Mouse (Mus musculus) v-Abl transformed pro-B cells (cell line): Measurements from ENCODE around the gene Zc3h10.

Source experiments
- in situ Hi-C, 2 experiments: fragments of 400-800 bp; cut with MboI; formaldehyde crosslinking; loops; one replicate each; pipeline ENCODE4 v1.15.1; 2025; ENCODE audit not compliant: unreplicated experiment in 2 of 2

The Zc3h10 gene

DNA sequence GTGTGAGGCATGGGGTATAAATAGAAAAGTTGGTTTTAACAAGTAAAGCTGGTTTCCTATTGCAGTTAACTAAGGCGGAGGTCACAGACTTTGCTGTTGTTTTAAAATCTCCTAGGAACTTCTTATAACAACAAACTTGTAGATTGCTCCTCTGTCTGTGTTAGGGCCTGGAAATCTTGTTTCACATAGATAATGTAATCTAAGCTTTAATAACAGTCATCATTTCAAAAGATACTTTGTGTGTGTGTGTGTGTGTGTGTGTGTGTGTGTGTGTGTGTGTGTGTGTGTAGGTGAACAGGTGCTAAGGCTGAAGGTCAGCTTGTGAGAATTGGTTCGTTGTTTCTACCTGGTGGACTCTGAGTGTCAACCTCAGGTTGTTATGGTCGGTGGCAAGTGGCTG, 43.6 kb downstream of the Zc3h10 start:
- in situ Hi-C loops, result no loop called here

DNA sequence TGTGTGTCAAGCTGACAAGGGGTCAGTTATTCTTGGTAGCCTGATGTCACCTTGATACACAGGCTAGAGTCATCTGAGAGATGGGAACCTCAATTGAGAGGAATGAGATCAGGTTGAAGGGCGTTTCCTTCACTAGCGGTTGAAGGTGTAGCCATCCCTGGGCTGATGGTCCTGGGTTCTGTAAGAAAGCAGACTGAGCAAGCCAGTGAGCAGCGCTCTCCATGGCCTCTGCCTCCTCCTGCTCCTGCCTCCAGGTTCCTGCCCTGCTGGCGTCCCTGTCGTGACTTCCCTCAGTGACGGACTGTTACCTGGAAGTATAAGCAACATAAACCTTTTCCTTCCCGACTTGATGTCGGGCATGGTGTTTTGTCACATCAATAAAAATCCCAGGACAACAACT, 44.0 kb downstream of the Zc3h10 start:
- in situ Hi-C loops, result no loop called here

DNA sequence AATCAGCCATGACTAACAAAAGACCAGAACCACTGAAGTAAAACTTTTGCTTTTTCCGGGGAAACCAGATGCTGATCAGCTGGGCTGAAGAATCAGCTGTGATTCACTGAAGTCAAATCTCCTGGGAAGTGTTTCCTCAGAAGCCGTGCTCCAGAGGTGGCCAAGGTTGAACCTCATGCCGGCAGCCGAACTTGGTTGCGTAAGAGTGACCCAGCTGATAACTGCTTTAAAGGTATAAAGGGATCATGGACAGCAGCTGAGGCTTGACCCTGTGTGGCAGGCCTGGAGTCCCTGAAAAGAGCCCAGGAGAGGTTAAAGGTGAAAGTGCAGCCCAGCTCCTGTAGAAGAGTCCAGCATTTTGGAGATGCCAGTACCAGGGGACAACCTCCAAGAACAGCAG, 45.2 kb downstream of the Zc3h10 start:
- in situ Hi-C loops, result no loop called here

DNA sequence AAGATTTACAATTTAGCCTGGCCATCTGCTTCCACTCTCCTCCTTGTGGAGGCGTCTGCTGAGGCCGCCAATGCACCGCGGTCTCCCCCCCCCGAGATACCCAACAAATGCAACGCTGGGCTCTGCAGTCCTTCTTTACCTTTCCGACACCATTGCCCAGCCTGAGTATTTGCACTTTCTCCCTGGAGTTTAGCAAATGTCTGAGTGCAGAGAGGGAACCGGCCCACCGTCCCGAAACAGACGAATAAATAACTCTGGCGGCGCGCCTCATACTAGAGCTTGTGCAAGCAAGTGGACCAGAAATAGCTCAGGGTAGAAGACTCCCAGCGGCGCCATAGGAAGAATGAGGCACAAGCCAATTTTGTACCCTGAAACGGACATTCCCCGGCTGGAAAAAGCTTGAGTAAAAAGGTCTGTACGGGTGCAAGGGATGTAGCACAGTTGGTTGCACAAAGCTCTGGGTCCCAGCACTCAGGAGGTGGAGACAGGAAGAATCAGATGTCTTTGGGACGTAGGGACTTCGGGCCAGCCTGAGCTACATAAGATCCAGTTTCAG, 48.4 kb downstream of the Zc3h10 start:
- in situ Hi-C loops, result no loop called here

DNA sequence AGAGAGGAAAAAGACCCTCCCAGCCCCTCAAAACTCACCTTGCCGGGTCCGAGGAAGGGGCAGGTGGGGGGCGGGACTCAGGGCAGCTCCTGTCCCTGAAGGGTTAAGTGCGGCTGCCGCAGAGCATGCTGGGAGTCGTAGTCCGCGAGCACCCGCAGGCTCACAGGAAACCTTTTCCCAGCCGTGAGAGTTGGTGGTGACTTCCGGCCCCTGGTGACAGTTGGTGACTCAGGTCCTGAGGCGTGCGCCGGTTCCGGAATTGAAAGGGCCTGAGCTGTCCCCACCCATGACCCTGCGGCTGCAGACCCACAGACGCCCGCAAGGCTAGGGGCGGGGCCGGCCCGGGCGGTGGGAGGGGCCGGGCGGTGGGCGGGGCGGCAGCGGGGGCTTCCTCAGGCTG, 49.0 kb downstream of the Zc3h10 start, which contains the start of gene Myl6b:
Gene Myl6b (minus strand): TSS at position 96 of the 400 bp plus-strand sequence.
- in situ Hi-C loops, result no loop called here

DNA sequence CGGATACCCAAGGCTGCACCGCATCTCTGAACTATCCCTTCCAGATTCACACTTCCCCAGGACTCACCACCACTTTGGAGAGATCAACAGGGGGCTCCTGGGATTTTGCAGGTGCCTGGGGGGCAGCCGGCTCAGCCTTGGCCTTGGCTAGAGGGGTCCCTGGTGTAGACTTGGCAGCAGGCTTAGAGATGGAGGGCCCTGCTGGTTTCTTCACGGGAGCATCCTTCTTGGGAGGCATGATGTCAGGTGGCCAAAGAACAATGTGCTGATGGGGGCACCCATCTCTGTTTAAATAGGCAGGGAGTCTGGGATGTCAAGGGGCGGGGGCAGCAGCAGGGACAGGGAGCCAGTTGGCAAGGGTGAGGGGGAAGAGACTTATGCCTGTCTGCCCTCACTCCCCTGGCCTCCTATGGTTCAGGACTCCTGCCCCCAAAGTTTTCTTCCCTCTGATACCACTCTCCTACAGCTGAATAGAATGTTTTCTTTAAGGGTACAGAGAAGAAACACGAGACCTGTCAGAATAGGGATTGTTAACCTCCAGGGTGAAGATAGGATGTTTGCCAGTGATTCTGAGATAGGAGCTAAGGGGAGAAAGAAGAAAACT, 50.3 kb downstream of the Zc3h10 start:
- in situ Hi-C loops, result no loop called here

DNA sequence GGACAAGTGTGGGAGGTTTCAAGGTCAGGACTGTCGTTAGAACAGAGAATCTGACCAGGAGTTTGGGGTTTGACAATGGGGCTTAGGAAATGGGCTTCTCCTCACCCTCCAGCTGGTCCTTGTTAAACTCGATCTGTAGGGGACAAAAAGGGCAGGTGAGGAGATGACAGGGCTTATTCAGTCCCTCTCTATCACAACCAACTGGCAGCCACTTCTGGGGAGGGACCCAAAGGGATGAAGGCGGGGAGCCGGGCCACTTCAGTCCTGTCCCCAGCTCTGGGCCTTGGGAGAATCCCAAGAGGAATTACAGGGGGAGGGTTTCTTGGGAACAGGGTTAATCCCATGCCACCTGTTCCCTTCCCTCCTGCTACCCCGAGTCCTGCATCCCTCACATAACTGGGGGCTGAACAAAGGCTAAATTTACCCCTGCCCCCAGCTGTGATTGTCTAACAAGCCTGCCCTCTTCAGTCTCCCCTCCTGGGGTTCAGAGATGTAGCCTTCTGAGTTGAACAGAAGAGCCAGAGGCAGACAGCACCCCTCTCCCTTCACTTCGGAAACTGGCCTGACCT, 51.0 kb downstream of the Zc3h10 start:
- in situ Hi-C loops, result no loop called here

DNA sequence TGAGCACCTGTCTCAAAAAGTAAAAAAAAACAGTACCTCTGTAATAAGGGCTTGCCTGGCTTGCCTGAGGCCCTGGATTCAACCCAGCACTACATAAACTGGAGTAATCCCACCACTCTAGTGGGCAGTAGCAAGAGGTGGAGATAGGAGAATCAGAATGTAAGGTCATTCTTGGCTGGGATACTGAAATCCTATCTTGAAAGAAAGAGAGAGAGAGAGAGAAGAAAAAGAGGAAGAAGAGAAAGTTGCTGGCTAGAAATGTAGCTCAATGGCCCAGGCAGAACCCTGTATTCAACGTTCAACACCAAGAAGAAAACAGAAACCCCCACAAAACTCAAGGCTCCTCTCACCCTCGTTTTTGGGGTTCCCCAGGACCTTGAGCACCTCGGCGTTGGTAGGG, 51.7 kb downstream of the Zc3h10 start:
- in situ Hi-C loops, result no loop called here

DNA sequence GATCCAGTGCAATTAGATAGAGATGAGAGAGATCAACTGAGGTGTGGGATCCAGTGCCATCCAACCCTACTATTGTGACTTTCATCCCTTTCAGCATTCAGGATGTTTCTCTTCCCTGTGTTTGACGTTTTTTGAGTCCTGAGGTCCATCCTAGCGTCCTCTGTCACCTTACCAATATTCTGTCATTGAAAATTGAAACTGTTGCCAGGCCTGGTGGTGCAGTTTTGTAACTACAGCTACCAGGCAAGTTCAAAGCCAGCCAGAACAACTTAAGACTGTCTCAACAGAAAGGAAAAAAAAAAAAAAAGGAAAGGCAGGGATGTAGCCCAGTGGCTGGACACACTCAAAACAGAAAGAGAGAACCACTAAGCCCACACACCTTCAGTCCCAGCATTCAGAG, 52.3 kb downstream of the Zc3h10 start:
- in situ Hi-C loops, result no loop called here

DNA sequence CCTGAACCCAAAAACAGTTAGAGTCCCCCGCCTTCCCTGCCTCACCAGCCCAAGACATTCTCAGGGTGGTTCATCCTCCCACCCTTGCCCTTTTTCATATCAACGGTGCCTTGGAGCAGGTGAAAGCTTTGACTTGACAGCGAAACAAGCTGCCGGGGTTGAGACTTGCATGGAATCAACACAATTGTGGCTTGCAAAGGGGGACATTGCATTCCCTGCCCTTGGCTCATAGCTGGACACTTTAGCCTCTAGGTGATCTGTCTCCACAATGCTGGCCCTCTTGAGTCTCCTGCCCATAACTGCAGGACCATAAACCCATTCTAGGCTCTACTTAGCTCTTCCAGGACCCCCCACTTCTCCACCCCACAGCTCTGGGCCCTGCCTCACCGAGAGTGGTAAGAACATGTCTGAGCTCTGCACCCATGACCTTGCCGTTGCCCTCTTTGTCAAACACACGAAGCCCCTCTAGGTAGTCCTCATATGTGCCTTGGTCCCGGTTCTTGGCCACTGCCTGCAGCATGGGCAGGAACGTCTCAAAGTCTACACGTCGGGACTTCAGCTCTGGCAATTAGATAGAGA, 52.8 kb downstream of the Zc3h10 start:
- in situ Hi-C loops, result loop anchor here (5.0 kb wide), 2 partner anchors 33 to 43 kb away; partner anchors contain the start of gene Esyt1 (in 1 of the 2)

DNA sequence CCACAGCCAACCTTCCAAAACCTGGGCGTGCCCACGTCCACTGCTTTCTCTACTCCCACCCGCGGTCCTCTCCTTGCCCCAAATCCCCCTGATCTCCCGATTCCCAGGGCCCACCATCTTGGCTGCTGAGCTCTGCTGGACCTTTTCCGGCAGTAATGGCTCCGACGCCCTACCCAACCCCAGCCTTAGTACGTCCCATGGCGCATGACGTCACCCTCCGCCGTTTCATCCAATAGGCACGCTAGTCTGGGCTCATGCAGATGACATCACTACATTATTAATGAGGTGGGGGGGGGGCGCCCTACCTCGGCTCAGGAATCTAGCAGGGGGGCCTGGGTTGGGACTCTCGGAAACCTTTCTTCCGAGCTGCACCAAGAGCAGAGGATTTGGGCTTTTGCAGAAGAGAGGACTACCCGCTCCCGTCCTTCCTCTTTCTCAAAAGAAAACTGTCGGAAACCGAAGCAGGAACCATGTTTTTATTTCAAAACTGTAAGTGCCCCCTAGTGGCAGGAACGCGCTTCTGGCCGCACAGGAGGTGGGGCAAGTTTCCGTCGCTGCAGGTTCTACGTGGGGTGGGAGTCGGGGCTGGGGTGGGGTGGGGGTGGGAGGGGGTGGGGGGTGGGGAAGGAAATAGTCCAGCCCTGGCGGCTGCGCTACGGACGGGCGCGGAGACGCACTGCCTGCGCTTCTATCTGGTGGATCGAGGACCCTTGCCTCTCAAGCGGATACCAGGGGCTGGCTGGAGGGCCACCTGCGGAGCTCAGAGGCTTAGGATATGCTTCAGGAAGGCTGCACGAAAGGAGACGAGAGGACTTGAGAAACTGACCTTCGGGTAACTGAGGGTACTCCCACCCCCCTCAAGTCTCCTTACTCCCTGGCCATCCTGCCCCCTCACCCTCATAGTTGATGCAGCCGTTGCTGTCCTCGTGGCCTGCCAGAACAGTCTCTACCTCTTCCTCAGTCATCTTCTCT, 53.6 kb downstream of the Zc3h10 start, which contains the start of gene Myl6:
Gene Myl6 (minus strand): TSS at position 451 of the 972 bp plus-strand sequence.
- in situ Hi-C loops, result loop anchor here (5.0 kb wide), 2 partner anchors 33 to 43 kb away; partner anchors contain the start of gene Esyt1 (in 1 of the 2)

DNA sequence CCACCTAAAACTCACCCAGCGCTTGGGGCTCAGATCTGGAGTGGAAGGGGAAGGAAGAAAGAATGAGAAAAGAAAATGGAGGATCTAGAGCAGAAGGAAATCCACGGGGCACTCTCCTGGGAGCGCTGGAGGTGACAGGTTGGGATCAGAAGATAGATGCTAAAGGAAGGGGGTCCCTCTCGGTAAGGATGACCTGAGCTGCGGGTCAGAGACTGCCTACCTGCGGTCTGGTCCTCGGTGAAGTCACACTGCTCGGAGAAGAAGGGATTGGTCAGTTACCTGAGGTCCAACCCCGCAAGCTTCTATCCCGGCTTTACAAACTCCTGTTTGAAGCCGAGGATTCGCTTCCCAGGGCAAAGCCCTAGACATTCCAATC, 54.3 kb downstream of the Zc3h10 start:
- in situ Hi-C loops, result loop anchor here (5.0 kb wide), 2 partner anchors 34 to 44 kb away; partner anchors contain the start of gene Esyt1 (in 1 of the 2)

DNA sequence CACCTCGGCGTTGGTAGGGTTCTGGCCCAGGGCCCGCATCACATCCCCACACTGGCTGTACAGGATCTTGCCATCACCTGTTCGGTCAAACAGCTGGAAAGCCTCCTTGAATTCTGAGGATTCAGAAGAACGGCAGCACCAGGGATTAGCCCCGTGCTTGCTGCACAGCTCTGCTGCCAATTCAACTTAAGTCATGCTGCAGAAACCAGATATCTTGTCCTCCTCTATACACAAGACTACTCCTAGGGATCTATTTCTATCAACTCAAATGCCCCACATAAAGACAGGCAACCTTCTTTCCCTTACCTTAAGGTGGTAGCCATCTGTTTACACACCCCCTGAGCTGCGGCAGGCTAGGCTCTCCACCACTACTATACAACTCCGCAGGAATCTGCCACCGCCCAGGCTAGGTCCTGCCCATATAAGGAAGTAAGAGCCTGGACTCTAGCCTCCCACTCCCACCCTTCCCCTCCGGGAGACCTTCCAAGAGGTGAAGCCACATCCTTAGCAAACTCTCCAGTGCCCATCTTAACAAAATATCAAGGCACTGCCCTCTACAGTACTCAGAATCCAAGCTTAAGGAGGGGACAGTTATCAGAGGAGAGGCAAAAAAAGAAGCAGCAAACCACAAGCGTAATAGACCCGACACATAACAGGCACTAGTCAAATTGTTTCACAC, 54.8 kb downstream of the Zc3h10 start:
- in situ Hi-C loops, result loop anchor here (5.0 kb wide), 2 partner anchors 35 to 45 kb away; partner anchors contain the start of gene Esyt1 (in 1 of the 2)

DNA sequence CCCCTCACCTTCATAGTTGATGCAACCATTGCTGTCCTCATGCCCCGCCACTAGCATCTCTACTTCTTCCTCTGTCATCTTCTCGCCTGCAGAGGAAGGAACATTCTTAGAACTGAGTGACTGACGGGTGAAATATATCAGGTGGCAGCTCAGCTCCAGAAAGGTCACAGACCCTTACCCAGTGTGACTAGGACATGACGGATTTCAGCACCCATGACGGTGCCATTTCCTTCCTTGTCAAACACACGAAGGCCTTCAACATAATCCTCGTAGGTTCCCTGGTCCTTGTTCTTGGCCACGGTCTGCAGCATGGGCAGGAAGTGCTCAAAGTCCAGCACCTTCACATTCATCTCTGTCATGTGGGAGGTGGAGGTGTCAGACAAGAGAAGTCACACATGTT, 55.5 kb downstream of the Zc3h10 start:
- in situ Hi-C loops, result loop anchor here (5.0 kb wide), 2 partner anchors 35 to 45 kb away; partner anchors contain the start of gene Esyt1 (in 1 of the 2)
